Mouse (Mus musculus) liver, adult 2 months (tissue): ENCODE results near the gene Gabrr2.

Source experiments
- CTCF ChIP-seq: fragments of 200-500 bp; IDR thresholded peaks from 2 replicates; pipeline ENCODE4 v1.5.1; 2011; ENCODE audit warnings: low read depth, low read length, control low read depth
- POLR2A ChIP-seq: fragments of 200-500 bp; IDR thresholded peaks from 2 replicates; pipeline ENCODE4 v1.6.1; 2011; ENCODE audit warnings: low read length, control low read depth; ENCODE audit not compliant: insufficient read depth; ENCODE audit errors: extremely low read depth

DNA sequence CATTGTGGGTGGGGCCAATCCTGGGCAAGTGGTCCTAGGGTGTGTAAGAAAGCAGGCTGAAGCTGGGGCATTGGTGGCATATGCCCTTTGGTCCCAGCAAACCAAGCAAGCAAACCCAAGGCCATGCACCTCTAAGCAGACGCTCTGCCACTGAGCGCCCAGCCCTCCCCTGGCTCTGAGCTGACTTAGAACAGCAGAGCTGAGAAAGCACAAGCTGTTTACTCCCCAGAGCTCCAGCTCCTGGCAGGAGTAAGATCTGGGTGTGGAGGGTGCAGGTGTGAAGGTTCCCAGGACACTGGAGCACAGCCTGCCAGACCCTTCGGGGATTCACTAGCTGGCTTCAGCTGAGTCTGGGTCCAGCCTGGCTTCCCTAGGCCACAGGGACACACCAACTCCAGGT, 15.7 kb downstream of the Gabrr2 start:
- no peak for TF ChIP-seq POLR2A
- no peak for TF ChIP-seq CTCF
